Mouse (Mus musculus): ENCODE data around the gene Bloc1s3.
"Not testable (repeated sequence)": the region's sequence is repeated elsewhere in the genome, so short reads cannot be mapped to it uniquely, and the experiment has no call there.

The Bloc1s3 gene

DNA sequence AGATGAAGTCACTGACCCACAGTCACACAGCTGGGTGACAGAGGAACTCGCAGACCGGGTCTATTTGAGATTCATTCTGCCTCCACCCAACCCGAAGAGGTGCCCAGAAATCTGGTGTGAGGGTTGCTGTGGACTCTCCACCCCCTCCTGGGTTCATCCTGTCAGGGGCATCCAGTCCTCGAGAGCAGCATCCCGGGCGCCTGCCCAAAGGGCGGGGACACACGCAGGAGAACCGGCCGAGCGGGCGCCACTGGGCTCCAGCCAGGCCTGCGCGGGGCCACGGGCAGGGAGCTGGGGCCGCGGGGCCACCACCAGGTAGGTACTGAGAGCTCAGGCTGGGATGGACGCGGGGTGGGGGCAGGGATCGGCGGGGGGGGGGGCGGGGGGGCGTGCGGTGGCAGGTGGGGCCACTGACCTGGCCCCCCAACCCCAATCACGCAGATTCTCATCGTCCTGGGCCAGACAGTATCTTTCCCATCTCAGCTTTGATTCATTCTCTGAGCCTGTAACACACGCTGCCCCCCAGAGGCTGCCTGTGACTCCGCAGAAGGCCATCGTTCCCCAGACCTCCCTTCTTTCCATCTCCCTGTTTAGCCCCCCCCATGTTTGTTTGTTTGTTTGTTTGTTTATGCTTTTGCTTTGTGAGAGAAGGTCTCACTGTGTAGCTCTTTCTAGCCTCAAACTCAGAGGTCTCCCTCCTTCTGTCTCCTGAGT is 9.6 kb upstream of the Bloc1s3 start, which contains the start of gene Nkpd1:
Nkpd1 (plus strand) TSS at position 187 of the 714 bp plus-strand sequence.
- no peak for DNase-seq (ENCODE audit: low read depth, low spot score)

DNA sequence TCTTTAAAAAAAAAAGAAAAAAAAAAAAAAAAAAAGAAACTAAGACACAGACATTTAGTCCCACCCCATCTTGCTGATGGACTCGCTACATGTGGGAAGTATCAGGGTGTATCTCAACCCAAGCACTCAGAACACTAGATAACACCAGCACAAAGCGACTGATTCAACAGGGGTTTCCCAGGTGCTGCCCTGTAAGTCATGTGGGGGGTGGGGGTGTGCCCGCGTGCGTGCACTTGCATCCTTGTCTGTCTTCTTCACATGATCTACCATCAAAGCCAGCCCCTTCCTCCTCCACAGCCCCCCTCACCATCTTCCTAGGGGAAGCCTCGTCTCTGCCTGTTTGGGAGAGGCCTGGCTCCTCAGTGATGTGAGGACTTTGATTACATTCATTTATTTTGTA is 4.2 kb upstream of the Bloc1s3 start:
- DNase-seq (ENCODE audit: low read depth, low spot score): no peak

DNA sequence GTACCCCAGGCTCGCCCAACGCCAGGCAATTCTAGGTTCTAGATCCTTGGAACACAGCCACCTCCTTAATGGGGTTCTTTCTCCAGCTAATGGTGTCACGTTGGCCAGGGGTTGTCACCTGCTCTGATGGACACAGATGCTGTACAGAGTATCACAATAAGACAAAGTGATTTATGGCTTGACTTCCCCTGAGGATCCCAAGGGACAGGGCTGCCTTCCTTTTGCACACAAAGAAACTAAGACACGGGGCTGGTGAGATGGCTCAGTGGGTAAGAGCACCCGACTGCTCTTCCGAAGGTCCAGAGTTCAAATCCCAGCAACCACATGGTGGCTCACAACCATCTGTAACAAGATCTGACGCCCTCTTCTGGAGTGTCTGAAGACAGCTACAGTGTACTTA is 3.8 kb upstream of the Bloc1s3 start:
- not testable (repeated sequence) for DNase-seq (ENCODE audit: low read depth, low spot score)

DNA sequence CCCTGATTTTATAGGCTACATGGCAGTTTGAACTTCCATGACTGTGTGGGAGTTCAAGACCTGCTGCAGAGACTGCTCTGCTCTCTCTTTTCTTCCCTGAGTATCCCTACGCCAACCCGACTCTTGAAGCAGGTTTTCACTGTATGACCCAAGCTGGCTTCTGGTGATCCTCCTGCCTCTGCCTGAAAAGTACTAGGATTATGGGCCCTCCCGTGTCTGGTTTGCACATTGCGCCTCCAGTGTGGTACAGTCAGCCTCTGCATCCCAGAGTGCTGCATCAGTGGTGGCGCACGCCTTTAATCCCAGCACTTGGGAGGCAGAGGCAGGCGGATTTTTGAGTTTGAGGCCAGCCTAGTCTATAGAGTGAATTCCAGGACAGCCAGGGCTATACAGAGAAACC is 1.6 kb upstream of the Bloc1s3 start:
- no peak for DNase-seq (ENCODE audit: low read depth, low spot score)

DNA sequence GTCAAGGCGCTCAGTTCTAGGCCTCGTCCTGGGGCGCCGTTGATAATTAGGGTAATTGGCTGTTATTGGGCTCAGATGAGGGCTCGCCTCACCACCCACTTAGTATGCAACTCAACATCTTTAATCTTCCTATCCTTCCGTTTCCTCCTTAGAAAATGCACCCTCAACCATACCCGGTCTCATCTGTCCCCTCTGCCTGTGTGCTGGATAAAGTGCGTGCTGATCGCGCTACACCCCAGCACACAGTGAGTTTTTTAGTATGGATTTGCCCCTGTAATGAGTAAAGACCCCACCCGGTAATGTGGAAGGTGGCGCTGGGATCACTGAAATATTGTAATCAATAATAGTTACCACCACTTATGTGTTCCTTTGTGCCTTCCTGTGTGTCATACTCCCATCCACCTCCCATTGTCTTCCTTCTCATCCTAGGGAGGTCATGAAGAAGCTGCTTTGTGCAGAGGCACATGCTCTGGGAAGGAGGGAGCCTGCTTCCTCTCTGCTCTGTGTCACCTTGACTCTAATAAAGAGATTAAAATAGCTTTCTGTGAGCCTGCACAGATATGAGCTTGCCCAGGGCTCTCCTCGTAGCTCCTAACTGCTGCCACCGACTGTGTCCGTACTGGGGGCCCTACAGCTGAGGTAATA is 879 bp upstream of the Bloc1s3 start:
- no peak for DNase-seq (ENCODE audit: low read depth, low spot score)

DNA sequence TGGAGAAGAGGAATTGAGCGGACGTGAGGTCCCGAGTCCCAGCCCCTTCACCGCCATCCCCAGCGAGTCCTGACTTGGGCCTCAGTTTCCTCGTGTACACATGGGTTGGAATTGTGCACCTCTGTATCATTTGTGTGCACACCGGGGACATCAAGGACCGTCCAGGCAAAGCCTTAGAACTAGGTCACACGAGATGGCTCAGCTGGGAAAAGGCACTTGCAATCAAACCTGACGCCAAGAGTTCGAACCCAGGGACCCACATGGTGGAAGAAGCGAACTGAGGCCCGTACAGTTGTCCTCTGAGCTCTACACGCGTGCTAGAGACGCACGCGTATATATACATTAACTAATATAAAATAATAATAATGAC is 570 bp downstream of the Bloc1s3 start:
- no peak for DNase-seq (ENCODE audit: low read depth, low spot score)

DNA sequence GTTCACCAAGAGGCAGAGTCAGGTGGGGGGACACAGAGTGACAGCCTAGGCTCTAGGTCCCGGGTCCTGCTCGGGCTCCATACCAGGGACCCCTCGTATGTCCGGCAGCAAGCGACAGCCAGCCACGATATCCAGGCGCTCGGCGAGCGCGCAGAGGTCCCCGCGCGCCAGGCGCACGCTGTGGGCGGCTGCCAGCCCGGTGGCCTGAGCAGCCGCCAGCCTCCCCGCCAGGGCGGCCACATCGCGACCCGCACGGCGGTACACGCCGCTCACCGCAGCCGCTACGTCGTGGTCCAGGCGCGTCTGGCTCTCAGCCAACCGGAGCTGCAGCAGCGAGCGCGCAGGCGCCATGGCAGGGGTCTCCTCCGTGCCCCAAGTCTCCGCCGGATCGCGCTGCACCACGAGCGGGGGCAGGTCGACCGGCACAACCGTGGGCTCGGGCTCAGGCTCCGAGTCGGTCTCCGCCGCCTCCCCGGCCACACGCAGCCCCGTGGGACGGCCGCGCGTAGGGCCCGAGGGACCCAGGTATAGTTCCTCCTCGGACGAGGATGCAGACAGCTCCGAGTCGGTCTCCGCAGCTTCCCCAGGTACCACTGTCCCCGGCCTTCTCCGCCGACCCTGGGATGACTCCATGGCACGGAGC is 1.1 kb downstream of the Bloc1s3 start:
- DNase-seq (ENCODE audit: low read depth, low spot score): no peak

DNA sequence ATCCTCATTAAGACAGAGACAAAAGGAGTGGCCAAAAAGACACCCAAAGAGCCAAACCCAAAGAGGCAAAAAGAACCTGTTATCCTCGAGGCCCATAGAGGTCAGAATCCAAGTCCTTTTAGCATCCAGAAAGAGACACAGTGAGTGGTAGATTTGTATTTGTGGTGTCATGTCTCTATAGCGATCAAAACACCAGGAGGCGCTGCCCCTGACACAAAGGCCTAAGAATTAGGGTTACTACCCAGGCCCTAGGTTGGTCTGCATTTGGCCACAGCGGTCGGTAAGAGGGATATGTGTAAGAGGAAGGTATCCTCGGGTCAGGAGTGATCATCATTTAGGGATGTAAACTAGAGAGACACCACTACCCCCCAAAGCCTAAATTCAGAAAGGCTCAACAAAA is 1.8 kb downstream of the Bloc1s3 start:
- DNase-seq (ENCODE audit: low read depth, low spot score): peak; percentile 33

DNA sequence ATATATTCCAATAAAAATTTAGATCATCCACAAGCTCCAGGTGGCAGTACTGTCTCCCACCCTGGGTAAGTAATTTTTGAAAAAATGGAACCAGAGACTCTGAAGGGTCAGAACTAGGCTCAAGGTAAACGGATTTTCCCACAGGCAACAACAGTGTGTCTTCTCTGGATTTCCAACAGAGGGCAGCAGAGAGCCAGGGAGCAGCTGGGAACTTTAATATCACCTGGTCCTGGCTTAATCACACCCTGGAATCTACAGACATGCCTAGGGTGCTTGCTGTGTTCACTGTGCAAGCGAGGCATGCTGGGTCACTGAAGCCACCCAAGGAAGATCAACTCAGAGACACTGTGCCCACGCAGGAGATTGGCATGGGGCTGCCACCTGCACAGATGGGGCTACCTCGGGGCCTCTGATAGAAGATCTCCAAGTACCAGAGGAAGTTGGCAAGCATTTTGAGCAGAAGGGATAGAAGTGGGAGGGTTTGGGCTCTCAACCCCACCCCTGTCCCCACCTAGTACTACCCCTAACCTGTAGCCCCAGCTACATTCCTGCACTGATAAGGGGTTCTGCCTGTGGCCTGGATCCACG is 4.6 kb downstream of the Bloc1s3 start:
- DNase-seq (ENCODE audit: low read depth, low spot score): peak; percentile 79

DNA sequence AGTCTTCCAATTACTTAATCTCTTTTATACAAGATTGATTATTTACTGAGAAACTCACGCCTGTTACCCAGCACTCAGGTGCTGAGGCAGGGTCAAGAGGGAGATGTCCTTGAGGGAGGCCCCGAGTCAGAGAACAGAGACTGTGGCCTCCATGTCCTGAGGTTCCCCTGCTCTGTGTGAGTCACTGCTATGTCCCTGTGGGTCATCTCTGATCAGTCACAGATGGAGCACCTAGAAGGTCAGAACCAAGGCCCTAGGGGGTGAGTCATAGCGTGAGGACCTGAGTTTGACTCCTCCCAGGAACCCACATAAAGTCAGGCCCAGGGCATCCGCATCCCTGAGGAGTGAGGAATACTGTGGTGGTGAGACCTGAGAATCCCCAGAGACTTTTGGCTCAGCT is 6.5 kb downstream of the Bloc1s3 start:
- DNase-seq (ENCODE audit: low read depth, low spot score): peak; percentile 69

DNA sequence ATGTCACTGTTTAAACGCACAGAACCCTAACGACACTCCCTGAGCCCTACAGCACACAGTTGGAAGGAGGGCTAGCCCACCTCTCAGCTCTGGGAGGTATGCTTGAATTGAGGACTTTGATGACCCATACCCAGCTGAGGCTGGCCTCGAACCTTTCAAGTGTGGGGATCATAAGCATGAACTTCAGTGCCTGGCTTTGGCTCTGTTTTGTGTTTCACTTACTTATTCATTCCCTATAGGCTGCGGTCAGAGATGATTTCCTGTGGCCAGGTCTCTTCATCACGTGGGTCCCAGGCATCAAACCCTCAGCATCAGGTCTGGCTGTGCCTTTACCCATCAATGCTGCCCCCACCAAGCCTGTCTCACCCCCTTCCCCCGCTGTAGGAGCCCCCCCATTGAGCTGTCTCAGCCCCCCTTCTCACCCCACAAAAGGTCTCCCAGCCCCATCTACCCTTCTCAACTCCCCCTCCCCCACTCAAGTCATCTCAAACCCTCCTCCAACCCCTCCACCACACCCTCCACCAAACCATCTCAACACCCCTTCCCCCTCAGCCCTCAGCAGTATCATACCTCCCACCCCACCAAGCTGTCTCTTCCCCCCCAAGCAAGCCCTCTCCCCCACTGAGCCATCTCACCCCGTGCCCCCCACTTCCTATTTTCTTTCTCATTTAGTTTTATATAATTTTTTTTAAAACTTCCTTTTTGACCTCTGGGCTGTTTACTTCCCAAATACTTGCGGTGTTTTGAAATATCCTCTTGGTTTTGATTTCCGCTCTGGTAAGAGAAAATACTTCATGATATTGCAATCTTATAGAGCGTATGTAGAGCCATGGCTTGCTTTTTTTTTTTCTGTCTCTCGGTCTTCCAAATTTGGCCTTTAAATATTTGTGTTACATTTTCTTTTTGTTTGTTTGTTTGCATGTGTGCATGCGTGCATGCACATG is 7.5 kb downstream of the Bloc1s3 start:
- DNase-seq (ENCODE audit: low read depth, low spot score): no peak

DNA sequence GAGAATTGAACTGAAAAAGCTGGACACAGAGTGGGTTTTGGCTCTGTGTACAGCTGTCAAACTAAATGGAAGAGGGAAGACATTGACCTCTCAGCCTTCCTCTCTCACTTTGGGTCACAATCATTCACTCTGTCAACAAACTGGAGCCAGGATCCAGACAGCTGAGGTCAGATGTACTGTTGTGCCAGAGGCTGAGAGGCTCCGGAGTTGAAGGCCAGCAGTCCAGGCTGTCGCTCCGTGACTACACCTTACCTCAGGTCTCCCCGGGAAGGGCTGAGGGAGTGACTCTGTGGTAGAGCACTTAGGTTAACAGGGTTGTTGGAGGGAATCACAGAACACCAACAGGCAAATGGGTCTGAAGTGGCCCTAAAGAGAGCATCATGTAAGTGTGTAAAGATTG is 9.8 kb downstream of the Bloc1s3 start:
- no peak for DNase-seq (ENCODE audit: low read depth, low spot score)

DNA sequence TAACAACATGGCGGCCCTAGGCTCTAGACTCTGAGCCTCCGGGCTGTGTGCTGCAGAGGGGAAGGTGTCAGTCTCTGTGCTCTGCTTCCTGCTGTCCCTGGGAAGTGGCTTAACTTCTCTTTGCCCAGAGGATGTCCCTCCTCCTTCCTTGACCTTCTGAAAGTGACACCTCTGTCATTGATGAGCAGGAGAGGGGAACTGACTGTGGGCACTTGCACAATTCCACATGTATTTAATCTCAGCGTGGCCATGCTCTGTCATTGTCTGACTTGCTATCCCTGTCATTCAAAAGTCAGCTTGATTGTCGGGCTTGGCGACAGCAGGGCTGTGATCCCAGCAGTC is 12.0 kb downstream of the Bloc1s3 start:
- no peak for DNase-seq (ENCODE audit: low read depth, low spot score)

DNA sequence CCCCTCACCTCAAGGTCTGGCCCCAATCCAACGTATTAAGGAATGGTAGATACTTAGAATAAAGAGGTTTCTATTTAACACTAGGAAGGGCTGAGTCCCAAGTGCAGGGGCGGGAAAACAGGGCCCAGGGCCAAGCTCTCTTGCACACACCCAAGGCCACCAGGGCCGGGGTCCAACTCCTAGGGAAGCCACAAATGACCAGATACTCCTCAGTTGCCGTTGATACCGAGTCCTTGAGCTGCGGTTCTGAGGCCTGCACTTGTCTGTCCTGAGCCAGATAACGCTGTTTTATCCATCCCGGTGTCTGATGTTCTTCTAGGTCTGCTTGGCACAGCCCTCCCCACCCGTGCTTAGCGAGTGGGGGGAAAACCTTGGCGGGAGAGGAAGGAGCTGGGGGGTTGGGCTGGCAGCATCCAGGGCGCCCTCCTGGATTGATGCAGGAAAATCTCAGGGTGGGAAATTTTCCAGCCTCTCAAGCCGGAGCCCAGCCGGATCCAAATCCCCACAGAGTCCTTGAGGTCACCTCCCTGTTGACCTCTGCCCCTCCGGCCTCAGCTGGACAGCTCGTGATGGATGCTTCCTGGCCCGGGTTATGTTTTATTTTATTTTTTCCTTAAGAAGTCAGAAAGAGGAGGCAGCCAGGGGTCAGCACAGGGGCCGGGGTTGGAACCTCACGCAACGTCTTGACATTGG is 12.5 kb downstream of the Bloc1s3 start:
- DNase-seq (ENCODE audit: low read depth, low spot score): no peak

DNA sequence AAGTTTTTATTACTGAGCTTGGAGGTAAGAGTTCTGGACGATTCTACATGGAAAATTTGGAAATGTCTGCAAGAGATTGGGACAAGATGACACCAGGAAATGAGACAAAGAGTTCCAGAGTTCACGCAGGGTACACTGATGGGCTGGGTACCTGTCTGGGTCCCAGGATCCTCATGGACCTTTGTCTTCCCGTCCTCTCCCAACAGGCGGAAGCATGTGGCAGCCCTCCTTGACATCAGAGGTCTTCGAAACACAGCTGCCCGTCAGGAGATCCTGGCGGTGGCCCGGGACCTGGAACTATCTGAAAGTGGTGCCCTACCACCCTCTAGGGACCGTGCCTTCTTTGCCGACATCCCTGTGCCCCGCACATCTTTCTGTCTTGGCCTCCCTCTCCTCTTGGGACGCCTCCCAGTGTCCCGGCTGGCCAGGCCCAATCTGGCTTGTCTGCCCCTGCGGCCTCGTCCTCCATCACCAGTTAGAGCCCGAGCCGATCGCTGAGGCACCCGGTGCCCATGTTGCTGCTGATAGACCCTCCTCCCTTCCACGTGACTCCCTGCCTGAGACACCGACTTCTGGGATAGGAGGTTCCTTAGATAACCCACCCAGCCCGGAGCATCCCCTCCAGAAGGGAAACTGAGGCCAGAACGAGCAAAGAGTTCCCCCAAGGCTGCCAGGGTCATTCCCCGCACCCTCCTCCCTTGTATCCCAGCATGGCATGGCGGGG is 13.3 kb downstream of the Bloc1s3 start:
- no peak for DNase-seq (ENCODE audit: low read depth, low spot score)

DNA sequence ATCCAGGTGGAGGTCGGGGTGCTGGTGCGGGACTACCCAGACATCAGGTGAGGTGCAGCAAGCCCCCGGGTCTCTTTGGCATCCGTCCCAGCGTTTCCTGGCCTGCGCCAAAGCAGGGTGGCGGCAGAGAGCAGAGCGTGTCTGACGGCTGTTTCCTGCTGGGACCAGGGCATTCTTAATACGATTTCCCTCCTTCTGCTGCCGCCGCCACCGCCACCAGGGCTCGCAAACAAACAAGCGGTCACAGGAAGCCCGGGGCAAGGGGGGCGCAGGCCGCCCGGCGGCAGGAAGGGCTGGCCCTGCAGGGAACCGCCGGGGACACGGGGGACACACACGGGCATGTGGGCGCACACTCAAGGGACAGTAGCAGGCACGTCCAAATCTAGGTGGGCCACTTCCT is 16.4 kb downstream of the Bloc1s3 start:
- DNase-seq (ENCODE audit: low read depth, low spot score): no peak

DNA sequence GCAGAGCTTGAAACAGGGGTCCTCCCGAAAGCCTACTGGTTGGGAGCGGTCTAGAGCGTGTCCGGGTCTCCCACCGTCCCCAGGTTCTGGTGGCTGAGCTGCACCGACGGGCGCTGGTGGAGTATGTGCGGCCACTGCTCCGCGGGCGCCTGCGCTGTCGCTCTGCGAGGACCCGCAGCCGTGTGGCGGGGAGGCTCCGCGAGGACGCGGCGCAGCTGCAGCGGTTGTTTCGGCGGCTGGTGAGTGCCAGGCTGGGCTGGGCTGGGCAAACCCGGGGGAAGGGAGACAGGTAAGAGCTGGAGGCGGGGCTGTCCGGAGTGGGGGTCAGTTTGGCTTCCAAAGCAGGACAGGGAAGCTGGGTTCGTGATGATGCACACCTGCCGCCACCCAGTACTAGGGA is 18.6 kb downstream of the Bloc1s3 start:
- no peak for DNase-seq (ENCODE audit: low read depth, low spot score)

DNA sequence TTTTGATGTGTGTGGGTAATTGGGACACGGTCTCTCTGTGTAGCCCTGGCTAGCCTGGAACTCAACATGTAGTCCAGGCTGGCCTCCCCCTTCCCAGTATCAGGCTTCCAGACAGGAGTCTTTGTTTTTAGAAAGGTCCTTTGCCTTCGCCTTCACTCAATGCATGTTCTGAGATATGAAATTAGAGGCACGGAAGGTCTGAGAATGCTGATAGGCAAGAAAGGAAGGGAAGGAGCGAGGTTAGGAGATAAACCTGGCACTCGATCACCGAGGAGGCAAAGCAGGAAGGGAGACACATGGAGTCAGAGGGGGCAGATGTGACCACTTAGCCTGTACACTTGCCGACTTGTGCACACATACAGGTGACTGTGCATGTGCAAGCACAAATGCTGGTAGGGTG is 21.6 kb downstream of the Bloc1s3 start:
- DNase-seq (ENCODE audit: low read depth, low spot score): no peak

DNA sequence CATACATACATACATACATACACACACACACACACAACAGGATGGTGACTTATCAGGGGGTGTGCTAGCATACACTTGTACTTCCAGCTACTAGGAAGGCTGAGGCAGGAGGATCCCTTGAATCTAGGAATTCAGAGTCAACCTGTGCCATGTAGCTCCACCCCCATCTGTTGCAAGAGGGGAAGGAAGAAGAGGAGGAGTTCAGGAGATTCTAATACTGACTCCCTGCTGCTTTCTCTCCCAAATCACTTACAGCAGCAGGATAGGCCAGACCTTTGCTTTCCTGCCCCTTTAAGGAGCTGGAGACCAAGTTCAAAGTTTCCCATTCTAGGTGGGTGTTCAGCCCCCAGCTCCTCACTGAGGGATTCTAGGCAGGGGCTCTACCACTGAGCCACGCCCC is 22.7 kb downstream of the Bloc1s3 start:
- no peak for DNase-seq (ENCODE audit: low read depth, low spot score)

DNA sequence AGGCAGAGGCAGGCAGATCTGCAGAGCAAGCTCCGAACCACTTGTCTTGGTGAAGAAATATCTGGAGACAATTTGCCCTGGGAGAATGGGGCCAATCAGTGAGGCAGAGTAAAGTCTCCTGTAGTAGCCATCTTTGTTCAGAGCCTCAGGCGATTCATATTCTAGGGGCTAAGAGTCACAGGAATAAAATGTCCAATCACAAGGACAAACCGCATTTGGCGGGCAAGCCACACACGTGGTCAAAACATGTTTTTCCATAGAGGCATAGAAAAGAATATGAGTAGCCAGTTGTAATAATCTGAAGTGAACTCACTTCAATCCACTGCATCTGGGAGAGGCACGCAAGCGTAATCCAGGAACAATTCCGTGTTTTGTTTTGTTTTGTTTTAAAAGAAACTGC is 24.9 kb downstream of the Bloc1s3 start:
- peak; percentile 58 for DNase-seq (ENCODE audit: low read depth, low spot score)

Data from 3T3-L1 (cell line).